Mouse (Mus musculus): ENCODE measurements at regions not wholly inside any gene's neighbourhood (a gene's known extent, or its start where the extent isn't known, plus 50 kb on each side); places are given as distances from the start of the nearest gene placed in this dataset.

DNA sequence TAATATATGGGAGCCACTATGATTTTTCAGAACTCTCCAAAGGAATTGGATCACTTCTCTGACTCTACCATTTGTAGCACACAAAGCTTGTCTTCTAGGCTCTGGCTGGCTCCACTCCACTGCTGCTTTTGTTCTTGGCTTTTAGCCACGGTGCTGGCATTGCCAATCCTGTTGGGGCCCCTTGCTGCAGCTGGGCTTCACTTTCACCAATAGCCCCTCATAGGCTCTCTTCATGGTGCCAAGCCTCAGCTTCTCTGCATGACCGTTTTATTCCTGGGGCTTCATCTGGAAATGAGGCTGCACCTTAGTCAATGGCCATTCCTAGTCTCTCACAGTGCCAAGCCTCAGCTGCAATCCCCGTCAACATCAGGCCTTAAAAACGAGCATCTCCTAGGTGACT is 318.6 kb upstream of the Slitrk6 start:
- no peak overlapping the region for H3K9ac ChIP-seq (ENCODE audit: insufficient read depth, low read depth)
- H3K79me2 ChIP-seq (replicated peaks; ENCODE audit: control insufficient read depth, extremely low read depth, insufficient read depth, poor library complexity, severe bottlenecking): no peaks in the 10 kb centered on the region
- H3K27me3 ChIP-seq (replicated peaks): no peaks in the 10 kb centered on the region
- dilution Hi-C loops (cut with MboI; ENCODE audit: extremely low pct_ligation_motif_present, extremely low pct_unique_long_range_greater_than_20kb, low sequenced_read_pairs): no loop called here
- H3K36me3 ChIP-seq (replicated peaks in 1 of 2; ENCODE audit: control insufficient read depth in 1 of 2, insufficient read depth in 1 of 2, low read length in 1 of 2): no peaks in the 10 kb centered on the region
- no peaks in the 10 kb centered on the region for H3K4me1 ChIP-seq (ENCODE audit: control insufficient read depth in 1 of 2, insufficient read depth in 2 of 2)
- no peak for DNase-seq (ENCODE audit: extremely low read depth)
- TF ChIP-seq MAX (IDR thresholded peaks at IDR 0.05; ENCODE audit: low read length) (no peak), ZNF384 (IDR thresholded peaks at IDR 0.05; ENCODE audit: low read depth, low read length) (no peak), EP300 (IDR thresholded peaks at IDR 0.05; ENCODE audit: low read length) (no peak), CTCF (conservative IDR thresholded peaks at IDR 0.05 in 1 of 2, IDR thresholded peaks at IDR 0.05 in 1 of 2; ENCODE audit: low read depth in 2 of 2, low read length in 2 of 2) (no peak), PAX5 (IDR thresholded peaks at IDR 0.05; ENCODE audit: low read length) (no peak), ETS1 (conservative IDR thresholded peaks at IDR 0.05; ENCODE audit: low read depth, low read length) (no peak), NRF1 (IDR thresholded peaks at IDR 0.05; ENCODE audit: low read depth, low read length) (no peak), NELFE (IDR thresholded peaks at IDR 0.05; ENCODE audit: low read depth, low read length) (no peak), POLR2A (IDR thresholded peaks at IDR 0.05; ENCODE audit: low read depth, low read length) (no peak), CHD2 (IDR thresholded peaks at IDR 0.05; ENCODE audit: low read length) (no peak), POLR2AphosphoS2 (IDR thresholded peaks at IDR 0.05; ENCODE audit: low read depth, low read length) (no peak)
- in situ Hi-C loops (cut with MboI; ENCODE audit: low pct_ligation_motif_present, low pct_unique_long_range_greater_than_20kb, low sequenced_read_pairs): no loop called here
- H3K4me2 ChIP-seq (ENCODE audit: insufficient read depth, low read depth, poor library complexity, severe bottlenecking): no peak overlapping the region
- H3K27ac ChIP-seq (ENCODE audit: insufficient read depth, low read depth): no peak overlapping the region
- H3K9me3 ChIP-seq (replicated peaks; ENCODE audit: low read length): peaks cover 23% of the 10 kb centered on the region
- H3K4me3 ChIP-seq (replicated peaks in 1 of 3; ENCODE audit: low read depth in 2 of 3, low read length in 2 of 3, poor library complexity in 1 of 3): no peak overlapping the region

Measured in CH12.LX (cell line).